Mouse (Mus musculus) urinary bladder, postnatal 10 days (tissue): ENCODE data around the gene Arcn1.

Experiments used
- DNase-seq: peaks from one replicate; pipeline ENCODE4 v3.0.0; 2022; ENCODE audit warnings: low spot score

Gene Arcn1

GRCm38 (mm10) chr9:44719632-44720357, 47.9 kb downstream of the Arcn1 start:
- no peak for DNase-seq

- DNase-seq = no peak
These were observed 48.6 kb downstream of the Arcn1 start for GRCm38 (mm10) chr9:44718937-44719631.

GRCm38 (mm10) chr9:44717822-44718242, 49.8 kb downstream of the Arcn1 start:
- DNase-seq = no peak

GRCm38 (mm10) chr9:44716997-44717821, 50.4 kb downstream of the Arcn1 start:
- DNase-seq = no peak

GRCm38 (mm10) chr9:44715705-44716362, 51.8 kb downstream of the Arcn1 start:
- DNase-seq = no peak

GRCm38 (mm10) chr9:44715109-44715508, 52.5 kb downstream of the Arcn1 start:
- no peak for DNase-seq

GRCm38 (mm10) chr9:44713574-44713973, 54.1 kb downstream of the Arcn1 start:
- no peak for DNase-seq

GRCm38 (mm10) chr9:44713080-44713479, 54.6 kb downstream of the Arcn1 start:
- no peak for DNase-seq

GRCm38 (mm10) chr9:44711602-44712001, 56.0 kb downstream of the Arcn1 start:
- no peak for DNase-seq

GRCm38 (mm10) chr9:44710213-44710612, 57.4 kb downstream of the Arcn1 start:
- no peak for DNase-seq

GRCm38 (mm10) chr9:44709600-44709999, 58.0 kb downstream of the Arcn1 start:
- DNase-seq = no peak

- DNase-seq = no peak
These were observed 58.7 kb downstream of the Arcn1 start for GRCm38 (mm10) chr9:44708925-44709324.

- peak; percentile 54 for DNase-seq
These were observed 59.2 kb downstream of the Arcn1 start for GRCm38 (mm10) chr9:44708429-44708765.

GRCm38 (mm10) chr9:44707749-44708428, 59.8 kb downstream of the Arcn1 start:
- no peak for DNase-seq

- DNase-seq = no peak
These were observed 67.9 kb downstream of the Arcn1 start for GRCm38 (mm10) chr9:44699730-44700129.

GRCm38 (mm10) chr9:44699196-44699595, 68.4 kb downstream of the Arcn1 start:
- DNase-seq = no peak

GRCm38 (mm10) chr9:44697866-44698265, 69.8 kb downstream of the Arcn1 start:
- no peak for DNase-seq

GRCm38 (mm10) chr9:44693071-44693470, 74.6 kb downstream of the Arcn1 start:
- no peak for DNase-seq

- DNase-seq = no peak
These were observed 75.7 kb downstream of the Arcn1 start for GRCm38 (mm10) chr9:44691671-44692520.
